Mouse (Mus musculus) spleen, adult 2 months (tissue): Measurements from ENCODE around the gene Acaca.

Experiments
- CTCF ChIP-seq: fragments of 200-500 bp; IDR thresholded peaks from 2 replicates; pipeline ENCODE4 v1.5.1; 2011; ENCODE audit warnings: mild to moderate bottlenecking, inconsistent platforms; ENCODE audit not compliant: insufficient read depth, insufficient read length, insufficient replicate concordance; ENCODE audit errors: extremely low read depth
- POLR2A ChIP-seq: fragments of 200-500 bp; IDR thresholded peaks from 2 replicates; pipeline ENCODE4 v1.6.1; 2011; ENCODE audit warnings: low read depth, low read length, inconsistent platforms

- TF ChIP-seq CTCF: no peak
- no peak for TF ChIP-seq POLR2A
These were observed 13.3 kb upstream of the Acaca start for GRCm38 (mm10) chr11:84116221-84116620.
